Mouse (Mus musculus) erythroblast, embryonic 14.5 days (primary cell): Measurements from ENCODE around the gene Rgs8. TPM values are rescaled to one million over a fixed set of nuclear protein-coding genes. Genes with fewer than 3 reads are reported as not detected.

Experiments
- H3K27me3 ChIP-seq: 2 replicates; pipeline ENCODE4 v1.6.1; 2012; ENCODE audit warnings: inconsistent platforms; ENCODE audit not compliant: control insufficient read depth
- H3K36me3 ChIP-seq: 2 replicates; pipeline ENCODE4 v1.6.1; 2012; ENCODE audit warnings: mild to moderate bottlenecking, inconsistent platforms; ENCODE audit not compliant: control insufficient read depth
- H3K4me1 ChIP-seq: 2 replicates; pipeline ENCODE4 v1.6.1; 2012; ENCODE audit warnings: inconsistent platforms; ENCODE audit not compliant: control insufficient read depth
- H3K4me3 ChIP-seq: replicated peaks from 2 replicates; pipeline ENCODE3; 2012; ENCODE audit warnings: moderate library complexity, mild to moderate bottlenecking, inconsistent platforms
- H3K9me3 ChIP-seq: 2 replicates; pipeline ENCODE4 v1.6.1; 2012; ENCODE audit warnings: low read length, inconsistent platforms, mixed read lengths; ENCODE audit not compliant: control insufficient read depth
- GATA1 ChIP-seq: IDR thresholded peaks from 2 replicates; pipeline ENCODE4 v1.6.1; 2012; ENCODE audit warnings: low read length, inconsistent platforms, mixed read lengths
- TAL1 ChIP-seq: IDR thresholded peaks from 3 replicates; pipeline ENCODE4 v1.6.1; 2012; ENCODE audit warnings: low read length, inconsistent platforms, mixed read lengths
- polyA plus RNA-seq: library from polyadenylated mRNA; stranded (reverse); fragments of >175 nt; gene quantifications from 2 replicates; pipeline ENCODE4 v1.2.3, GENCODE M21; 2012

Gene Rgs8
- not detected in 2 replicates for polyA plus RNA-seq

DNA sequence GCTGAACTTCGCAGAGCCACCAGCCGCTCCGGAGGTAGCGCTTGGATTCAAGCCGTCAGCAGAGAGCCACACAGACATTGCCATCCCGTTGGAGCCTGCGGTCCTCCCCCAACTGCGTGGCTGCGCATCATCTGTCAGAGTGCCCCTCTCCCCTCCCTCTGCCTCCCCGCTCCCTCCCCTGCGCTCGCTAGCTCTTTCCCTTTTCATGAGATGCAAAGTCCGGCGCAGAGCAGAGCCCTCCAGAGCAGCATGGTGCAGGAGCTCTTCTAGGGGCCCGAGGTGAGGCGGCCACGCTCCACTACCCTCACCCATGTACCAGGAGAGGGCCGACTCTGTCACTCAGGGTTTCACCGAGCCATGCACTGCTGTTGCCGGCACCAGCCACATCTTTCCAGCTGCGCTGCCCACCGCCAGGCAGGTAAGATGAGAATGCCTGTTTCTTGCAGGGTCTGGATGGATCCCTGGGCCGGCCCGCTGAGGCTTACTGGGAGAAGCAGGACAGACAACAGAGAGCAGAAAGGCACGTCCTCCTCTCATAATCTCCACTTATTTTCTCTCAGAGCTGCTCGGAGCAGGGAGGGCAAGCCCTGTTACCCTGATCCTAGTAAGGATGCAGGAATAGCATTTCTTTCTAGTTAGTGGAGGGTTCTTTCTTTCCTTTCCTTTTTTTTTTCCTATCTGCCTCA, at the start of gene Rgs8:
Rgs8 (plus strand) TSS at position 88 of the 686 bp plus-strand sequence.
- Histone ChIP-seq H3K36me3 (no peaks in the 10 kb centered on the region), H3K27me3 (peaks cover 18% of the 10 kb centered on the region), H3K4me3 (no peak within 1 kb of the TSS), H3K9me3 (no peaks in the 10 kb centered on the region), H3K4me1 (no peaks in the 10 kb centered on the region)
- no peak for TF ChIP-seq TAL1
- no peak for TF ChIP-seq GATA1

- H3K27me3 ChIP-seq = no peaks in the 10 kb centered on the region
- no peak for TF ChIP-seq GATA1
- H3K9me3 ChIP-seq = no peaks in the 10 kb centered on the region
- H3K4me1 ChIP-seq = no peaks in the 10 kb centered on the region
- no peaks in the 10 kb centered on the region for H3K36me3 ChIP-seq
- no peak overlapping the region for H3K4me3 ChIP-seq
Observed at GRCm38 (mm10) chr1:153617340-153617830, 35.4 kb upstream of the Rgs8 start.

DNA sequence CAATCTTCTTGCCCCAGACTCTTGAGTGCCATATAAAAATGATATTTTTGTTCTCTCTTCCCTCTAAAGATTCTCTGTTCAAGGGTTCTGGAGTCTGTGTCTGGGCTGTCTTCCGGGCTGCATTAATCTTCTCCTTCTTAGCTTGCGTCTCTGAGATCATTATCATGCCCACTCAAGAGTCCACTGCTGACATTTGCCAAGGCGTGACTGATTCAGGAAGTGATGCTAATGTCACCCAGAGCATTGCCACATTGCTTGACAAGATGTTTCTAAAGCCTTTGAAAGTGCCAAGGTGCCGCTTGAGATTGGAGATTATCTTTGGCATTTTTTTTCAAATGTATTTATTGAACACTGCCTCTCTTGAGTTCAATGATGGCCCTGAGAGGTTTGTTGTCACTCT, 29.8 kb upstream of the Rgs8 start:
- Histone ChIP-seq H3K27me3 (no peaks in the 10 kb centered on the region), H3K36me3 (no peaks in the 10 kb centered on the region), H3K4me3 (no peak overlapping the region), H3K9me3 (no peaks in the 10 kb centered on the region), H3K4me1 (no peaks in the 10 kb centered on the region)
- TF ChIP-seq GATA1 = no peak
- no peak for TF ChIP-seq TAL1

DNA sequence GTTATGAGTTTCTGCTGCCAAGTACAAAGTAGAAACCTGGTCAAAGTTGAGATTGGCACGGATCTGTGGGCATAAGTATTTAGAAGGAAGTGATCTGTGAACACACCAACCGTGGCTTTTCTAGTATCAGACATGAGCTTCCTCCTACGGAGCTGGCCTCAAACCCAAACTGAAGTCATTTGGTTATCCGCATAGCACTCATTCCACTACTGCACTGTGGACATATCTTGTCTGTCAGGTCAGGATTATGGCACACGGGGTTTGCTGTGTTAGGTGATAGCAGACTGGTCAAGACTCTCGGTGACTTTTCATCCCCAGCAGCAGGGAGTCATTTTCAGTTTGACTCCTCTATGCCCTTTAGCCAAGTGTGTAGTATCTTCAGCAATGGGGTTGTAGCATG, 20.1 kb upstream of the Rgs8 start:
- H3K27me3 ChIP-seq = no peaks in the 10 kb centered on the region
- TF ChIP-seq TAL1 = no peak
- H3K9me3 ChIP-seq = peaks cover 2% of the 10 kb centered on the region; the same call in 1 of the 2 replicates
- H3K36me3 ChIP-seq = no peaks in the 10 kb centered on the region
- H3K4me1 ChIP-seq = no peaks in the 10 kb centered on the region
- H3K4me3 ChIP-seq = no peak overlapping the region

- Histone ChIP-seq H3K27me3 (no peaks in the 10 kb centered on the region), H3K4me1 (no peaks in the 10 kb centered on the region), H3K9me3 (peaks cover 2% of the 10 kb centered on the region; the same call in 1 of the 2 replicates), H3K36me3 (no peaks in the 10 kb centered on the region), H3K4me3 (no peak overlapping the region)
- TF ChIP-seq TAL1 (no peak), GATA1 (no peak)
Observed at GRCm38 (mm10) chr1:153635056-153635455, 17.8 kb upstream of the Rgs8 start.

DNA sequence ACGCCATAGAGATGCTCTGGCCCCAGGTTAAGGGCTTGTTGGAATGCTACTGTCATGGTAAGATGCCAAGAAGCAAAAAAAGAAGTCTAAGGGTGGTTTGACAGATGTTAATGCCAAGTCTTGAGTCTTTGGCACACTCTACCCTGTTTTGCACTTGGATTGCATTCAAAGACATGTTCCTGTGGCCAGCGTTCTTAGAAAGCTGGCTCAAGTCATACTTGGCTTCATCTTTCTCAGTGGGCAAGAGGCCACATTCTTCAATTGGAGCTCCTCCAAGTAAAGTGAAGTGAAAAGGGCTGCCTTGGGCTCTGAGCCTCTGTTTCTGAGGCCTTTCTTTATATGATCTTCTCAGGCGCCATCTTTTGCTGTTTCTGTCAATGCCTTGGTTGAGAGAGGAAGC, 17.3 kb upstream of the Rgs8 start:
- H3K27me3 ChIP-seq = no peaks in the 10 kb centered on the region
- no peaks in the 10 kb centered on the region for H3K36me3 ChIP-seq
- H3K4me3 ChIP-seq = no peak overlapping the region
- H3K4me1 ChIP-seq = no peaks in the 10 kb centered on the region
- TF ChIP-seq GATA1 (no peak), TAL1 (no peak)
- H3K9me3 ChIP-seq = peaks cover 2% of the 10 kb centered on the region; the same call in 1 of the 2 replicates

- Histone ChIP-seq H3K4me3 (no peak overlapping the region), H3K36me3 (no peaks in the 10 kb centered on the region), H3K27me3 (no peaks in the 10 kb centered on the region), H3K9me3 (peaks cover 2% of the 10 kb centered on the region; the same call in 1 of the 2 replicates), H3K4me1 (no peaks in the 10 kb centered on the region)
- TF ChIP-seq TAL1 (no peak), GATA1 (no peak)
Observed at GRCm38 (mm10) chr1:153636821-153637220, 16.0 kb upstream of the Rgs8 start.

GRCm38 (mm10) chr1:153641492-153641939, 11.3 kb upstream of the Rgs8 start:
- H3K9me3 ChIP-seq = peaks cover 2% of the 10 kb centered on the region; the same call in 1 of the 2 replicates
- no peak overlapping the region for H3K4me3 ChIP-seq
- H3K36me3 ChIP-seq = no peaks in the 10 kb centered on the region
- H3K4me1 ChIP-seq = no peaks in the 10 kb centered on the region
- TF ChIP-seq TAL1 = no peak
- no peak for TF ChIP-seq GATA1
- H3K27me3 ChIP-seq = no peaks in the 10 kb centered on the region

- Histone ChIP-seq H3K4me1 (no peaks in the 10 kb centered on the region), H3K36me3 (no peaks in the 10 kb centered on the region)
- TF ChIP-seq TAL1 (no peak), GATA1 (no peak)
Observed at GRCm38 (mm10) chr1:153641940-153642501, 10.8 kb upstream of the Rgs8 start.

GRCm38 (mm10) chr1:153653674-153654073, 849 bp downstream of the Rgs8 start:
- no peak for TF ChIP-seq GATA1
- no peak for TF ChIP-seq TAL1
- Histone ChIP-seq H3K27me3 (peaks cover 18% of the 10 kb centered on the region), H3K36me3 (no peaks in the 10 kb centered on the region), H3K4me1 (no peaks in the 10 kb centered on the region), H3K4me3 (no peak overlapping the region), H3K9me3 (no peaks in the 10 kb centered on the region)

More at GRCm38 (mm10) chr1:153641940-153642501, 10.8 kb upstream of the Rgs8 start:
- no peak overlapping the region for H3K4me3 ChIP-seq
- H3K9me3 ChIP-seq = peaks cover 4% of the 10 kb centered on the region; the same call in 1 of the 2 replicates
- H3K27me3 ChIP-seq = no peaks in the 10 kb centered on the region
